Mouse (Mus musculus): ENCODE measurements at regions not wholly inside any gene's neighbourhood (a gene's known extent, or its start where the extent isn't known, plus 50 kb on each side); places are given as distances from the start of the nearest gene placed in this dataset.
"Not testable (repeated sequence)": the region's sequence is repeated elsewhere in the genome, so short reads cannot be mapped to it uniquely, and the experiment has no call there.

- WGBS = no CpG with 5 or more reads among the region's 1 CpGs
- not testable (repeated sequence) for ATAC-seq; H3K9ac ChIP-seq (ENCODE audit: low read depth, low read length)
Measured at GRCm38 (mm10) chr8:20495542-20495941, 119.2 kb upstream of the Gm21119 start.

GRCm38 (mm10) chr8:20513920-20514319 lies 100.8 kb upstream of the Gm21119 start:
- H3K27me3 ChIP-seq (replicated peaks; ENCODE audit: control insufficient read depth, insufficient read depth, low read length); H3K4me1 ChIP-seq (ENCODE audit: control insufficient read depth, insufficient read depth, low read length); H3K27ac ChIP-seq (ENCODE audit: low read length); H3K9ac ChIP-seq (ENCODE audit: low read depth, low read length); ATAC-seq; H3K4me3 ChIP-seq (ENCODE audit: low read length); H3K9me3 ChIP-seq (ENCODE audit: control insufficient read depth, low read length); H3K36me3 ChIP-seq (ENCODE audit: control insufficient read depth, insufficient read depth, low read length); H3K4me2 ChIP-seq (ENCODE audit: low read depth, low read length): not testable (repeated sequence)
- WGBS = 82% methylated on average over 1 of the region's 1 CpGs

More at GRCm38 (mm10) chr8:20495542-20495941, 119.2 kb upstream of the Gm21119 start:
- not testable (repeated sequence) for H3K27ac ChIP-seq (ENCODE audit: low read length); H3K36me3 ChIP-seq (ENCODE audit: control insufficient read depth, insufficient read depth, low read length); H3K27me3 ChIP-seq (replicated peaks; ENCODE audit: control insufficient read depth, insufficient read depth, low read length); H3K4me2 ChIP-seq (ENCODE audit: low read depth, low read length); H3K9me3 ChIP-seq (ENCODE audit: control insufficient read depth, low read length); H3K4me3 ChIP-seq (ENCODE audit: low read length); H3K4me1 ChIP-seq (ENCODE audit: control insufficient read depth, insufficient read depth, low read length)

- 70% methylated on average over 2 of the region's 3 CpGs for WGBS
- H3K27me3 ChIP-seq (replicated peaks; ENCODE audit: control insufficient read depth, insufficient read depth, low read length); H3K9ac ChIP-seq (ENCODE audit: low read depth, low read length); H3K4me1 ChIP-seq (ENCODE audit: control insufficient read depth, insufficient read depth, low read length); H3K4me3 ChIP-seq (ENCODE audit: low read length); H3K4me2 ChIP-seq (ENCODE audit: low read depth, low read length); H3K27ac ChIP-seq (ENCODE audit: low read length); ATAC-seq; H3K36me3 ChIP-seq (ENCODE audit: control insufficient read depth, insufficient read depth, low read length); H3K9me3 ChIP-seq (ENCODE audit: control insufficient read depth, low read length): not testable (repeated sequence)
Measured at GRCm38 (mm10) chr8:20516324-20516830, 98.3 kb upstream of the Gm21119 start.

GRCm38 (mm10) chr8:20517551-20517950 lies 97.2 kb upstream of the Gm21119 start:
- not testable (repeated sequence) for H3K9ac ChIP-seq (ENCODE audit: low read depth, low read length); H3K4me1 ChIP-seq (ENCODE audit: control insufficient read depth, insufficient read depth, low read length); ATAC-seq; H3K4me2 ChIP-seq (ENCODE audit: low read depth, low read length); H3K9me3 ChIP-seq (ENCODE audit: control insufficient read depth, low read length); H3K27me3 ChIP-seq (replicated peaks; ENCODE audit: control insufficient read depth, insufficient read depth, low read length); H3K27ac ChIP-seq (ENCODE audit: low read length); H3K4me3 ChIP-seq (ENCODE audit: low read length); H3K36me3 ChIP-seq (ENCODE audit: control insufficient read depth, insufficient read depth, low read length)
- 27% methylated on average over 1 of the region's 1 CpGs for WGBS

GRCm38 (mm10) chr8:20524539-20524938 lies 90.2 kb upstream of the Gm21119 start:
- not testable (repeated sequence) for H3K36me3 ChIP-seq (ENCODE audit: control insufficient read depth, insufficient read depth, low read length); H3K4me2 ChIP-seq (ENCODE audit: low read depth, low read length); ATAC-seq; H3K4me3 ChIP-seq (ENCODE audit: low read length); H3K9ac ChIP-seq (ENCODE audit: low read depth, low read length); H3K27ac ChIP-seq (ENCODE audit: low read length); H3K27me3 ChIP-seq (replicated peaks; ENCODE audit: control insufficient read depth, insufficient read depth, low read length); H3K9me3 ChIP-seq (ENCODE audit: control insufficient read depth, low read length); H3K4me1 ChIP-seq (ENCODE audit: control insufficient read depth, insufficient read depth, low read length)

- not testable (repeated sequence) for H3K27me3 ChIP-seq (replicated peaks; ENCODE audit: control insufficient read depth, insufficient read depth, low read length); H3K27ac ChIP-seq (ENCODE audit: low read length); H3K4me3 ChIP-seq (ENCODE audit: low read length); H3K4me1 ChIP-seq (ENCODE audit: control insufficient read depth, insufficient read depth, low read length); H3K36me3 ChIP-seq (ENCODE audit: control insufficient read depth, insufficient read depth, low read length); ATAC-seq; H3K9me3 ChIP-seq (ENCODE audit: control insufficient read depth, low read length); H3K4me2 ChIP-seq (ENCODE audit: low read depth, low read length); H3K9ac ChIP-seq (ENCODE audit: low read depth, low read length)
- WGBS = no CpG with 5 or more reads among the region's 1 CpGs
Measured at GRCm38 (mm10) chr8:20529048-20529447, 85.7 kb upstream of the Gm21119 start.

- not testable (repeated sequence) for H3K9ac ChIP-seq (ENCODE audit: low read depth, low read length); ATAC-seq; H3K27me3 ChIP-seq (replicated peaks; ENCODE audit: control insufficient read depth, insufficient read depth, low read length); H3K27ac ChIP-seq (ENCODE audit: low read length); H3K9me3 ChIP-seq (ENCODE audit: control insufficient read depth, low read length); H3K4me2 ChIP-seq (ENCODE audit: low read depth, low read length); H3K4me3 ChIP-seq (ENCODE audit: low read length); H3K4me1 ChIP-seq (ENCODE audit: control insufficient read depth, insufficient read depth, low read length); H3K36me3 ChIP-seq (ENCODE audit: control insufficient read depth, insufficient read depth, low read length)
- 86% methylated on average over 4 of the region's 4 CpGs for WGBS
Measured at GRCm38 (mm10) chr8:20539031-20539430, 75.7 kb upstream of the Gm21119 start.

- not testable (repeated sequence) for H3K9me3 ChIP-seq (ENCODE audit: control insufficient read depth, low read length); H3K36me3 ChIP-seq (ENCODE audit: control insufficient read depth, insufficient read depth, low read length); ATAC-seq; H3K4me3 ChIP-seq (ENCODE audit: low read length); H3K27me3 ChIP-seq (replicated peaks; ENCODE audit: control insufficient read depth, insufficient read depth, low read length); H3K27ac ChIP-seq (ENCODE audit: low read length); H3K4me1 ChIP-seq (ENCODE audit: control insufficient read depth, insufficient read depth, low read length); H3K4me2 ChIP-seq (ENCODE audit: low read depth, low read length); H3K9ac ChIP-seq (ENCODE audit: low read depth, low read length)
- WGBS = 89% methylated on average over 2 of the region's 2 CpGs
Measured at GRCm38 (mm10) chr8:20544084-20544483, 70.6 kb upstream of the Gm21119 start.

- no CpG with 5 or more reads among the region's 2 CpGs for WGBS
- not testable (repeated sequence) for H3K27ac ChIP-seq (ENCODE audit: low read length)
Measured at GRCm38 (mm10) chr8:20545347-20545746, 69.4 kb upstream of the Gm21119 start.

GRCm38 (mm10) chr8:20546401-20546800 lies 68.3 kb upstream of the Gm21119 start:
- H3K36me3 ChIP-seq (ENCODE audit: control insufficient read depth, insufficient read depth, low read length); H3K4me1 ChIP-seq (ENCODE audit: control insufficient read depth, insufficient read depth, low read length); H3K4me3 ChIP-seq (ENCODE audit: low read length); H3K9ac ChIP-seq (ENCODE audit: low read depth, low read length); H3K27me3 ChIP-seq (replicated peaks; ENCODE audit: control insufficient read depth, insufficient read depth, low read length); H3K27ac ChIP-seq (ENCODE audit: low read length); H3K4me2 ChIP-seq (ENCODE audit: low read depth, low read length); H3K9me3 ChIP-seq (ENCODE audit: control insufficient read depth, low read length); ATAC-seq: not testable (repeated sequence)
- no CpG with 5 or more reads among the region's 3 CpGs for WGBS

More at GRCm38 (mm10) chr8:20545347-20545746, 69.4 kb upstream of the Gm21119 start:
- not testable (repeated sequence) for H3K4me1 ChIP-seq (ENCODE audit: control insufficient read depth, insufficient read depth, low read length); H3K4me3 ChIP-seq (ENCODE audit: low read length); H3K36me3 ChIP-seq (ENCODE audit: control insufficient read depth, insufficient read depth, low read length); H3K9ac ChIP-seq (ENCODE audit: low read depth, low read length); H3K9me3 ChIP-seq (ENCODE audit: control insufficient read depth, low read length); H3K4me2 ChIP-seq (ENCODE audit: low read depth, low read length); ATAC-seq; H3K27me3 ChIP-seq (replicated peaks; ENCODE audit: control insufficient read depth, insufficient read depth, low read length)
